Mouse (Mus musculus) olfactory bulb, adult 2 months (tissue): Measurements from ENCODE around the gene Pou3f1. TPM values are rescaled to one million over a fixed set of nuclear protein-coding genes. Genes with fewer than 3 reads are reported as not detected.

Source experiments
- H3K27ac ChIP-seq: fragments of 200-500 bp; 2 replicates; pipeline ENCODE4 v1.5.1; 2012; ENCODE audit warnings: low read depth, low read length; ENCODE audit not compliant: insufficient read depth
- H3K4me1 ChIP-seq: fragments of 200-500 bp; 2 replicates; pipeline ENCODE4 v1.6.1; 2012; ENCODE audit warnings: low read length; ENCODE audit not compliant: control insufficient read depth, insufficient read depth
- H3K4me3 ChIP-seq: fragments of 200-500 bp; 2 replicates; pipeline ENCODE4 v1.5.1; 2012; ENCODE audit warnings: mild to moderate bottlenecking, low read depth, low read length, moderate library complexity; ENCODE audit not compliant: insufficient read depth
- CTCF ChIP-seq: fragments of 200-500 bp; IDR thresholded peaks from 2 replicates; pipeline ENCODE4 v1.5.1; 2012; ENCODE audit warnings: low read depth, mild to moderate bottlenecking, low read length, moderate library complexity; ENCODE audit not compliant: insufficient read depth
- POLR2A ChIP-seq: fragments of 200-500 bp; IDR thresholded peaks from 2 replicates; pipeline ENCODE4 v1.6.1; 2012; ENCODE audit warnings: mild to moderate bottlenecking, low read depth, low read length, moderate library complexity; ENCODE audit not compliant: insufficient read depth
- WGBS: fragments of 180-500 bp; shearing (Covaris S2); methylation state at CpG from one replicate; pipeline ENCODE4 v1.1.7; 2018; 5-methylcytosine and 5-hydroxymethylcytosine counted together
- polyA plus RNA-seq: library from polyadenylated mRNA; stranded (reverse); fragments of >200 nt; gene quantifications from 2 replicates; pipeline ENCODE4 v1.2.4, GENCODE M21; 2012; ENCODE audit warnings: low replicate concordance; ENCODE audit not compliant: missing spikeins, insufficient read depth, insufficient read length

Gene Pou3f1
- polyA plus RNA-seq, 1 experiment, result not detected

DNA sequence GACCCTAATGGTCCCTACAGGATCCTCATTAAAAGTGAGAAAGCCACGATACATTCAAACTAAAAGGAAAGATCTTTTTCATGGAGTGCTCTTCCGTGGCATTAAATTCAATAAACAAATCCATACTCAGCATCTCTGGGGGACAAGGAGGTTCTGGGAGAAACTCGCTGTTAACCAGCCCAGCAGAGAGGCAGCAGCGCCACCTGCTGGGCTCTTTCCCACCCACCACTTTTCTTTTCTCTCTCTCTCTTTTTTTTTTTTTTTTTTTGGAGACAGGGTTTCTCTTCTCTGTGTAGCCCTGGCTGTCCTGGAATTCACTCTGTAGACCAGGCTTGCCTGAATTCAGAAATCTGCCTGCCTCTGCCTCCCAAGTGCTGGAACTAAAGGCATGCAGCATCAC lies 18.4 kb downstream of the Pou3f1 start:
- Histone ChIP-seq H3K4me1 (peaks cover 24% of the 10 kb centered on the region), H3K4me3 (no peak overlapping the region), H3K27ac (no peak overlapping the region)
- WGBS, result 16% methylated on average over 4 of the region's 4 CpGs
- TF ChIP-seq POLR2A, result no peak
- peak; percentile 82 for TF ChIP-seq CTCF

DNA sequence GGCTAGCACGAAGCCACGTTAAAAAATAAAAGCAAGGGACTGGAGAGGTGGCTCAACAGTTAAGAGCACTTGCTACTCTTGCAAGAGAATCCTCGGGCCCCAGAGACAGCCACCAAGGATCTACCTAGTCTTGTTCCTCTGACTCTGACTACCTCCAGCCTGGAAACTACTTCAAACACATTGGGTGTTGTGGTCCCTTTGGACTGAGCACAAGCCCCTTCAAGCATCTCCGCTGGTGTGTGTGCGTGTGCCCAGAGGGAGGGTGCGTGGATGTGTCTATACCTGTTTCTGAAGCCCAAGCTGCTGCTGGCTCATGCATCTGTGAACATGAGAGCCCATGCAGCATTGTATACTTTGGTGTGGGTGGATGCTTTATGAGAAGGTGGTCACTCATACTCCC lies 19.4 kb downstream of the Pou3f1 start:
- H3K4me3 ChIP-seq, result no peak overlapping the region
- H3K27ac ChIP-seq, result no peak overlapping the region
- 89% methylated on average over 6 of the region's 6 CpGs for WGBS
- peaks cover 24% of the 10 kb centered on the region for H3K4me1 ChIP-seq
- no peak for TF ChIP-seq CTCF
- TF ChIP-seq POLR2A, result no peak

DNA sequence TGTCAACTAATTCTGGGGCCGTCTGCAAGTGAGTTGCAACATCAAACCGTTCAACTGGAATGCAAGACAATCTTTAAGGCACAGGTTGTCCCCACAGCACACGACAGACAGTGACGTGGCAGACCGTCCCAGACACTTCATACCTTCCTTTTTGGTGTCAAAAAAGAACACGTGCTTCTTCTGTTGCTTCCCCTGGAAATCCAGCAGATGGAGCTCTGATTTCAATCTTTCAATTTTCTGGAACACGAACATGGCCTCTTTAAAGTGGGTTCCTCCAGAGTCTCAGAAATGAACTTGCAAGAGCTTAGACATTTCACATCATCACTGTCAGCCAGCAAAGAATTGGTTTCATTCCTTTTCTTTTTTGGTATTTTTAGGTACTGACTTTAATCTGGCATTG lies 25.7 kb downstream of the Pou3f1 start:
- TF ChIP-seq CTCF (no peak), POLR2A (no peak)
- Histone ChIP-seq H3K27ac (no peak overlapping the region), H3K4me3 (no peak overlapping the region), H3K4me1 (no peaks in the 10 kb centered on the region)
- WGBS, result 53% methylated on average over 7 of the region's 7 CpGs

- 88% methylated on average over 4 of the region's 4 CpGs for WGBS
- H3K4me1 ChIP-seq, result no peaks in the 10 kb centered on the region
- no peak for TF ChIP-seq POLR2A
- H3K27ac ChIP-seq, result no peak overlapping the region
- no peak overlapping the region for H3K4me3 ChIP-seq
These were observed 26.9 kb downstream of the Pou3f1 start for GRCm38 (mm10) chr4:124683474-124683873.

- H3K4me1 ChIP-seq, result no peaks in the 10 kb centered on the region
- TF ChIP-seq CTCF, result no peak
- TF ChIP-seq POLR2A, result no peak
- H3K4me3 ChIP-seq, result no peak overlapping the region
- 84% methylated on average over 4 of the region's 4 CpGs for WGBS
- H3K27ac ChIP-seq, result no peak overlapping the region
These were observed 28.4 kb downstream of the Pou3f1 start for GRCm38 (mm10) chr4:124685004-124685403.

DNA sequence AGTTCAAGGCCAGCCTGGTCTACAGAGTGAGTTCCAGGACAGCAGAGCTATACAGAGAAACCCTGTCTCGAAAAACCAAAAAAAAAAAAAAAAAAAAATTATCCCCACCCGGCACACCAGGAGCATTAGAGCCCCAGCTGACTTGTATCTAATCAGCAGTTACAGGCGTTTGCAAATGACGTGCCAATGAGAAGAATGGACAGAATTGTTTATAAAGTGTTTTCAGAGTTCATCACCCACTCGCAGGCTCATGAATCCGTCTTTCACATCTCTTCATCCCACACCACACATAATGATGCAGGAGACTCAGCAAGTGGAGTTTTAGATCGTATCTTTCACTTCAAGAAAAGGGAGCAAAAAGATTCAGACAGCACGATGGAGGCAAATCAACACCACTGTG lies 28.8 kb downstream of the Pou3f1 start:
- no peak for TF ChIP-seq POLR2A
- TF ChIP-seq CTCF, result no peak
- Histone ChIP-seq H3K4me1 (no peaks in the 10 kb centered on the region), H3K27ac (no peak overlapping the region), H3K4me3 (no peak overlapping the region)
- WGBS, result 79% methylated on average over 8 of the region's 8 CpGs

- no peak for TF ChIP-seq CTCF
- no peak for TF ChIP-seq POLR2A
- WGBS, result 80% methylated on average over 8 of the region's 8 CpGs
- no peak overlapping the region for H3K27ac ChIP-seq
- no peak overlapping the region for H3K4me3 ChIP-seq
- H3K4me1 ChIP-seq, result no peaks in the 10 kb centered on the region
These were observed 29.3 kb downstream of the Pou3f1 start for GRCm38 (mm10) chr4:124685897-124686402.

- peaks cover 11% of the 10 kb centered on the region for H3K4me1 ChIP-seq
- H3K27ac ChIP-seq, result no peak overlapping the region
- H3K4me3 ChIP-seq, result no peak overlapping the region
- WGBS, result 82% methylated on average over 8 of the region's 8 CpGs
- TF ChIP-seq CTCF, result no peak
- TF ChIP-seq POLR2A, result no peak
These were observed 34.8 kb downstream of the Pou3f1 start for GRCm38 (mm10) chr4:124691455-124691854.

DNA sequence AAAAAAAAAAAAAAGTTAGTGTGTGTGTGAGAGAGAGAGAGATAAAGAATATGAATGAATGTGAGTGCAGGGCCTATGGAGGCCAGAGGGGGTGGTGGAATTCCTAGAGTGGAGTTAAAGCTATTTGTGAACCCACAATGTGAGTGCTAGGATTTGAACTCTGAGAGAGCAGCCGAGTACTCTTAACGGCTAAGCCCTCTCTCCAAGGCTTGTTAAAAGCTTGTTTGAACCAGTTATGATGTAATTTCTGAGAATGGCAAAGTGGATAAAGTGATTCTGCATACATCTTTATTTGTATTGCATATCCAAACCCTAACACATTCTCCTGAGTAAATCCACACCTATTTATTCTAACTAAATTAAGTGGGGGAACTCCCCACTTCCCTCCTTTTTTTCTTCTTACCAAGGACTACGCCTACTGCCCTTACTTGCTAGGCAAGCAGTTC lies 35.8 kb downstream of the Pou3f1 start:
- Histone ChIP-seq H3K4me3 (no peak overlapping the region), H3K4me1 (peaks cover 11% of the 10 kb centered on the region), H3K27ac (no peak overlapping the region)
- TF ChIP-seq CTCF, result no peak
- TF ChIP-seq POLR2A, result no peak
- WGBS, result 60% methylated on average over 3 of the region's 3 CpGs

DNA sequence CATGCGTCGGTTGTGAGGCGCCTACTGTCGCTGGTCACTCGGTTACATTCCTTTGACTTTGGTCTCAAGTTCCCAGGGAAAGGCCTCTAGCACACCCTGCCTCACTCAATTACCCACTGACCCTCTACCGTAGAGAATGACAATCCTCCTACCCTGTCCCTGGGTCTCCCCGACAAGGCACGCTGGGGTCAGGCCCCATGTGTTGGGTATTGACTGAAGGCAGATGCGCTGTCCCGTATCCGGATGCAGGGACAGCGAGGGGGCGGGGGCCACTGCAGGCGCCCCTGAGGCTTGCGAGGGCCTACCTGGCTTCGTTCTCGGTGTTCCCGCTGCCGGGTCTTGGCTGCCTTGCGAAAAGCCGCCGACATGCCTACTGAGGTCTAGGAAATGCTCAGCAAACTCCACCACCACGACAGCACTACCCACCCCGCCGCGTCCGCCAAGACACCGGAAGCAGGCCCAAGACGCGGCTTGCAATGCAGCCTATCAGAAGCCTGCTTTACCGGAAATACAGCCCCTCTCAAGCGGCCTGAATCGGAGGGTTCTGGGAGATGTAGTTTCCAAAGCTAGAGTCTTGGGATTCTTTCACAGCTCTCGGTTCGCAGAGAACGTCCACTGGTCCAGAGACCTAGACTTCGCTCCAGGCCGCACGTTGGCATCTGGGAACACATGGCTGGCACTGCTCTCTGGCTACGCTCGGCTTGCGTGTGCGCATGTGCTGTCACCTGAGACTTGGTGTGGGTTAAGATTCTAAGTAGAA lies 36.7 kb downstream of the Pou3f1 start, which contains the start of gene Utp11:
TSS of gene Utp11 (minus strand) at position 466 of the 760 bp plus-strand sequence.
- WGBS, result under 1% methylated on average over 43 of the region's 43 CpGs
- peak within 1 kb of the TSS; percentile 77 for H3K4me3 ChIP-seq
- peak; percentile 61; the same call in 1 of the 2 replicates for TF ChIP-seq POLR2A
- no peak for TF ChIP-seq CTCF
- H3K4me1 ChIP-seq, result peaks cover 11% of the 10 kb centered on the region
- no peak within 1 kb of the TSS for H3K27ac ChIP-seq
